Mouse (Mus musculus): ENCODE measurements around the gene Ubl3.
A peak's percentile ranks its signal among the peaks of the same experiment; 100 is the strongest.

The Ubl3 gene

DNA sequence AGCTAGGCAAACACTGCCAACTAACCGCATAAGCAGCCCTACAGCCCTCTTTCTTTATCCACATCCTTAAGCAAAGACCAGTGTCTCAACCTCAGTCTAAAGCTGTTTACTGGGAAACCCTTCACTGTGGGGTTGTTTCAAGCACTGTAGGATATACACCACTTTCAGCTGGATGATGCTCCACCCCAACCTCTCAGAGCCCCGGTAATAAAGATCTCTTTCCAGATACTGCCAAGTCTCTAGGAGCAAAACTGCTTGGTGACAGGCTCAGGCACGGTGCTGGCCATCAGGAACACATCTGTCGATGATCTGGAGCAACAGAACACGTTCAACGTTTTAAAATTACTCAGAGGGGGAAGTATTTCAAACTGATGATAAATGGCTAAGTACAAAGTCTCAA lies 25.0 kb downstream of the Ubl3 start:
- DNase-seq (ENCODE audit: low spot score): no peak

DNA sequence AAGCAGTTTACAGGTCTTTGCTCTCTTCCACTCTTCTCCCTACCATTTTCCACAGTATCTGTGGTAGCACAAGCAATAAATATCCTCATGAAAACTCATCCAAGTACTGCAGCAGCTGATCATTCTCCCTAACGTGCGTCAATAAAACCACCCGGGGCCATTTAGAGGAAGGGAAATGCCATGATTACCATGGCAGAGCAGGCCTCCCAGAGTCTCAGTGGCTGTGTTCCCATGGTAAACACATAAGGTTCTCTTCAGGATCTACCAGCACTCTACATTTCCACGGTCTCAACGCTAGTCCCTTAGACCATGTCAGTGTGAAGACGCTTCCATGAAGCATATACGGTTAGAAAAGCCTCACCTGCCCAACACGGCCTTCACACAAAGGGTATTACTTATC lies 26.0 kb downstream of the Ubl3 start:
- no peak for DNase-seq (ENCODE audit: low spot score)

DNA sequence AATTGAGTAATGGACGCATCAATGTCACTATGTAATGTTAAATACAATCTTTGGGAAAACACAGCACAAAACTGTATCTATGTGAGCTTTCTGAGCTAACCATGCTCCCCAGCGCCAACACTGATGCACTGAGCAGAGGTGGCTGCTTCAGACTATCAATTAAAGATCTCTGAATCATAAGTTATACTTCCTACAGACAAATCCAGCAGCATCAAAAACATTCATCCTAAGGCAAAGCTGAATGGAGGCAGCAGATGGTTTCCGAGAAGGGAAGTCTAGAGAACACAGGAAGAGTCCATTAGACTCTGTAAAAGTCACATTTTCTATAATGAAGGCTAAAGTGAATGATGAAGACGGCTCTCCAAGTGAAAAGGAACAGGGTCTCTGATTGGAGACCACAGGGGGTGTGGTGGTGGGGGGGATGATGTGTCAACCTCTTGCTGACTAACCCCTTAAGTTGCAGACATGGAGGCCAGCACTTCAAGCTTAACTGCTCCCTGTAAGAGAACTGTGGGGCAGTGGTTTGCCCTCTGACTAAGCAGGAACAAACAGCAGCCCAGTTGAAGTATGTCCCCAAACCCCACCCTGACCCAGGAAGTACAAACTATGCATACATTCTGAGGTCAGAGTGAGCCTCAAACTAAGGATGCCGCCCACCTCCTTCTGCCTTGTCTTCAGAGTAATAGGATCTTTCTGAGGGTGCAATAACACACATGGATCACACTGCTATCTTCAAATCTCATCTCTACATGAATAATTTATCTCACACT lies 29.2 kb downstream of the Ubl3 start:
- DNase-seq (ENCODE audit: low spot score): no peak

DNA sequence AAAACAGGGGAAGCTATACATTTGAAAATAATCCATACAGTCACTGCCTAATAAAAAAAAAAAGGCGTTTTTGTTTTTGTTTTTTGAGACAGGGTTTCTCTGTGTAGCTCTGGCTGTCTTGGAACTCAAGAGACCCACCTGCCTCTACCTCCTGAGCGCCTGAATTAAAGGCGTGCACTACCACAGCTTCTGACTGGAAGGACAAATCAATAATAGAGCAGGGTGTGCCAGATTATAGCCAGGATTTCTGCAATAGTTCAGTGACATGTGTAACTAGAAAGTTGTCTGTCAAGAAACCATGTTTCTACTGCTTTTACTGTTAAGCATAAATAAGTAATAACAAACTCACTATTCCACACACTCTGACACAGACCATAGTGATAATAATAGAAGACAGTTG lies 30.2 kb downstream of the Ubl3 start:
- no peak for DNase-seq (ENCODE audit: low spot score)

DNA sequence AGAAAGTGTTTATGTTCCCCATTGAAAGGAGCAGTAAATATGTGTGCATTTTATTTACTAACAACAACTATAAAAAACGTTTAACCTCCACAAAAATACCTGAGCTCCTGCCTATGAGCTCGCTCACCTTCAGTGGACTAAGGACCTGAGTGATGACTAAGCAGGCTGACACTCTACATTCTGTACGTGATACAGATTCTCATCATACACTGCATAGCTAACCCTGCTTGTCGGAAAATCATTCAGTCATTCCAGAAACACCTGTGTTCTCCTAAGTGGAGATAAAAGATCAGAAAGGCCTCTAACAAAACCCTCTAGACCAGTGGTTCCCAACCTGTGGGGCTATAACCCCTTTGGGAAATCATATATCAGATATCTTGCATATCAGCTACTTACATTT lies 35.1 kb downstream of the Ubl3 start:
- DNase-seq (ENCODE audit: low spot score): no peak

DNA sequence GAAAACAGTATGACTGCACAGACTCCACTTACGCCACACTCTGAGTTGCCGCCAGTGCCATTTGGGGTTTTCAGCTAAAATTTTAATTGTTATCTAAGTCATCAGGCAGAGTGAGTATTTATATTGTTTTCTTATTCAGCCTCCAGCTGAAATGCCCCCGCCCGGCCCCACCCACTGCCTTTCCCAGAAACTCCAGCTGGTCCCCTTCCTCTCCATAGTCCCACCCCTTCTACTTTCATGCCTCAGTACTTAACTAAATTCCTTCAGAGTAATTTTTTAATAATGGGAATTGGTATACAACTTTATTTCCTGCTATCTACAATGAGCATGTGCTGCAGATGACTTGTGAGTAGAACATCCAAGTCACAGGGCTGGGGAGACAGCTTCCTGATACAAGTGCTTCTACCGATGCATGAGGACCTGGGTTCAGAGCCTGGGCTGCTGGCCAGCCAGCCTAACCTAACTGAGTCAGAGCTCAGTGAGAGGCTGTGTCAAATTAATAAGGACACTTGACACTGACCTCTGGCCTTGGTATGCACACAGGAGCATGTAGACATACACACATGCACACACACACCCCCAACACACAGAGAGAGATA lies 40.4 kb downstream of the Ubl3 start:
- DNase-seq (ENCODE audit: low spot score): no peak

DNA sequence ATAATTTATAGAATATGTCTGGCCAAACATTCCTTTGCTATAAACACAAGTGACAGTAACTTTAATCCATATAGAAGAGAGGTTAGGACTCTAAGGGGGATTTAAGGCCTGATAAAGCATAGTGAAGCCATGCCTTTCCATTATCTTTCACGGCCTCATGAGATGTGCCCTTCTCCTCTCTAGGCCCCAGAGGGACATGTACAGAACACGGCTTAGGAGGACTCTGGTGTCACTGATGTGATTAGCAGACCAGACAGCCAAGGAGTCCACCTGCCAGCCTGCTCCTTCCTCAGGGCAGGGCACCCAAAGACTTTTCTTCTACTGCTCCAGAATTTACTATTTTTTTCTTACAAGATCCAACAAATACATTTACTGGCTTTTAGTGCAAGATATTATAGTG lies 42.3 kb downstream of the Ubl3 start:
- no peak for DNase-seq (ENCODE audit: low spot score)

DNA sequence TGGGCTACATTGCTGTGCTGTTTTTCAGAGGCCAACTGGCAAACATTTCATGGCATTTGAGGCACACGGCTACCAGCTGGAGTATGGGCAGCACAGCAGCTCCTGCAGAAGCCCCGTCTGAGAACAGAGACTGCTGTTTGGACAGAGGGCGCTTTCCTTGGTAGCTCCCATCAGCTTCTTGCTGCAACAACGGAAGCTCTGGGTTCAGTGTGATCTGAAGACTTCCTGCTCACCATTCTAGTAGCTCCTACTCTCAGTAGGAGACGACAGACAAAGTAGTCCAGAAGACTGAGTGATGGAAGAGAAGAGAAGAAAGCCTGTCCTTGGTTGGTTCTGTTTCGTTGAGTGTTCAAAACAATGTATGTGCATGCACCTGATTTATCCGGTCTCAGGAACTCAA lies 42.9 kb downstream of the Ubl3 start:
- no peak for DNase-seq (ENCODE audit: low spot score)

DNA sequence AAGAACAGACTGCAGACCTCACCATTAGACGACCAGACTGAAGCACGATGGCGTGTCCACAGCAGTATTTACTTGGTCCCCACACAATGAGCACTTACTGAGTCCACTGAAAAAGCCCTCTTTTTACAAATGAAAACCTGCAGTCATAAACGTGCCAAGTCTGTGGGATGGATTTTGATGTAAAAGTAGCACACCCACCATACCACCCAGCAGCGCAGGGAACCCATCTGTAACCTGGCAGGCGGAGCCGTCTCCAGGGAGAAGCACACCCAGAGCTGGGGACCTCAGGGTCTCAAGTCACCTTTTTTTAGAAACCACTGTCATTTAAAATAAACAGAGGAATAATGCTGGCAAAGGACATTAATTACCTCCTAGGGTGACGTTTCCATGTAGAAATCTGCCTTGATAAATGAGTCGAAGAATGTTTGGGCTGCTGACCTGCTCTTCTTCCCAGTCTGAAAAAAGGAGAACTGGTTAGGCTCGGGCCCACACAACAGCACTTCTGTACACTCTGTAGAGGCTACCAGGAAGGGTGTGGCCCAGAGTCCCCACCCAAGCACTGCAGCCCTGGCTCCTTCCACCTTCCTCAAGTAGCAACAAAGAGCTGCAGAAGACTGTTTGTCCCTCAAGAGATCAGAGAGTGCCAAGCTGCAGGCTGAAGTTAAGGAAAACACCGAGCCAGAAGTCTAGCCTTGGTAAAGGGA lies 43.5 kb downstream of the Ubl3 start:
- DNase-seq (ENCODE audit: low spot score): no peak

DNA sequence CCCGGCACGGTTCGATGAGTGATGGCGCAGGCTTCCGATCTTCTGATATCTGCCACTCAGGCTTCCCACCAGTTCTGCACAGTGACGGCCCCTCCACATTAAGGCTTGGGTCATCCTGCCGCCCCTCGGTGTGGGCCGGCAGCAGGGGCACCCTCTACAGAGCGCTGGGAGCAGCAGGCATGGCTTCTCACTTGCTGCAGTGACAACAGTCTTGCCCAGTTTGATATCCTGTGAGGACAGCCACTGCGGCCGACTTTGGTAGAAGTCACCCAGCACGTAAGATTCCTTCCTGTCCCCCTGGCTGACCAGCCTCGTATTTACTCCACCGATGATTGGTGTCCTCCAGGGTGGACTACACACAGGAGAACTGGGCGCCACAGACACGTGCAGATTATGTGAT lies 47.2 kb downstream of the Ubl3 start:
- no peak for DNase-seq (ENCODE audit: low spot score)

DNA sequence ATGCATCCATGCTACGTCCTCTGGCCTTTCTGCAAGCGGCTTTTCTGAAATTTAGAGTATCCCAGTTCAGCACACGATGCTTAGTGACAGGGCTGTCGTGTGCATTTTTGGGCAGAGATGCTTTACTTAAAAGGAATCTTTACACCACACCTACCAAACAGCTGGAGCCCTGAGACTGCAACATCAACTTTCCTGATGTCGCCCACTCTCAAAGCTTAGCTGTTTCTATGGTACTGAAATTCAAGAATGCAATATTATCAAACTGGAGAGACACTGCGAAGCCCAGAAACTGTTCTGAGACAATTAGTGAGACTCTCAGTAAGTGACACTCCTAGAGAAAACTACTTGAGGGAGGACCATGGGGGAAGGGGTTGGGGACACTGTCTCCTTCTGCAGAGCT lies 50.4 kb downstream of the Ubl3 start:
- no peak for DNase-seq (ENCODE audit: low spot score)

DNA sequence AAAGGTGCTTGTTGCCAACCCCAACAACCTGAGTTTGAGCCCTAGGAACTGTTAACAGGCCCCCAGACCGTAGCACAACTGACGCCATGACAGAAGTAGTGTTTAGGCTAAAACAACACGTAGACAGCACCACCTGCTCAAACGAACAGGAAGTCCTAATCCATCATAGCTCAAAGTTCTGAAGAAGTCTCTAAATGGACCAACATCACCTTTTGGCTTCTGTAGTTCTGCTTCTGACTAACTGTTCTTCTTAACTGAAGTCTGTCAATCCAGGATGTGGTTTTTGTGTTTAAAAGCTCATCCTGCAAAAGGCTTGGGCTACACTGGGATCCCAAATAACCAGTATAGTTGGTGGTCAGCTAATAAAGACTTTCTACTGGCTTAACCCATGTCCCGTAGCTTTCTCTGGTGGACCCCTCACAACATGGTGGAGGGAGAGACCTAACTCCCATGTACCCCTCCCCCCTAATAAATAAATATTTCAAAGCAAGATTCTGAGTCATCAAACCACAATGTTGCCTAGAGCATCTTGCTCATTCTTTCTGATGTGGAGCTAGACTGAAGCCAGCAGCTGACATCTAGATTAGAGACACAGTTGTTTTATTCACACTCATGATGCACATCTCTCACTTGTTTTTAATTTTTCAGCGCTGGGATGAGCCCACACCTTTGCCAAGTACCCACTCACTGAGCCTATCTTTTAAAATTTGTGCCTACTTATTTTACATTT lies 51.2 kb downstream of the Ubl3 start:
- DNase-seq (ENCODE audit: low spot score): no peak

DNA sequence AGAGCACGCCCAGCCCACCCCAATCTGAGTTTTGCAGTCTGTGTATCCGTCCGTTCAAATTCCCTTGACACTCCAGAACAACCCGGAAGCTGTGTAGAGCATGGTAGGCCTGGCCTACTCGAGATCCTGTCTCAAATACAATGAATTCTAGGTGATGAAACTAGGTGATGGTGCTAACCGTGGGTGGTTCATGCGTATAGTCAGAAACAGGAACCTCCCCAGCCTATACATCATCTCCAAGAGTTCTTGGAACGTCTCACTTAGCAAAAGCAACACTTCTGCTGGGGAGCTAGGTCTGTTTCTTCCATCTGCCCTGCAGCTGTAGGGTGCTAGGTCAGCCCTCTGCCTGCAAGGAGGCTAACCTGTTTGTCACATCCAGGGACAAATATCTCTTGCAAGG lies 52.1 kb downstream of the Ubl3 start:
- no peak for DNase-seq (ENCODE audit: low spot score)

DNA sequence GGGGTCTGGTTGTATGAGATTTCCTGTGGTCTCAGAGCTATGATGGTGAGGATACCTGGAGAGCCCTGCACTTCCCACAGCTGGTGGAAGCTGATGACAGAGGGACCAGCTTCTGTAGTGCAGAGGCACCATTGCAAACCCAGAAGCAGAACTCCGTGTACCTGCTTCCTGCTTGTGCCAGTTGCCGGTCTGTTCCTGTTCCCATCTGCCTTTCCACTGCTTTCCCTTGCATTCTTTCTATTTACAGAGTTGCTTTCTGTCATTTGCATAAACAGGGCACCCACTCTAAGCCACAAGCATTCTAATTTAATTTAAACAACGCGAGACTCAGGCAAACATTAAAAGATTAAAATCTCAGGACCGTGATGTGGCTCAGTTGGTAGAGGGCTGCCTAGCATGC lies 53.0 kb downstream of the Ubl3 start:
- no peak for DNase-seq (ENCODE audit: low spot score)

DNA sequence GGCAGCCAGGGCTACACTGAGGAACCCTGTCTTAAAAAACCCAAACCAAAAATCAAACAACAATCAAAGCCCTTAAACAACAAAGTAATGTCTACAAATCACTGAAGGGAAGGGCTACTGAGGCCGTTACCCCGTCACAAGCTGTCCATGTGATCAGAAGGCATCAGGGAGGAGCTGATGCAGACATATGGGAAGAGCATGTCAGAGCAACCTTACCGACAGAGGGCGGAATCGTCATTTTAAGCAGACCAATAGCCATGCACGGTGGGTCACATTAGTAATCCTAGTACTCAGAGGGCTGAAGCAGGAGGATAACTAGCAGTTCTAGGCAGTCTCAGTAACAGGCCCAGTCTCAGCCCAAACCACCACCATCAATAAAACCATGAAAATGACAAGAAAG lies 56.6 kb downstream of the Ubl3 start:
- DNase-seq (ENCODE audit: low spot score): no peak

DNA sequence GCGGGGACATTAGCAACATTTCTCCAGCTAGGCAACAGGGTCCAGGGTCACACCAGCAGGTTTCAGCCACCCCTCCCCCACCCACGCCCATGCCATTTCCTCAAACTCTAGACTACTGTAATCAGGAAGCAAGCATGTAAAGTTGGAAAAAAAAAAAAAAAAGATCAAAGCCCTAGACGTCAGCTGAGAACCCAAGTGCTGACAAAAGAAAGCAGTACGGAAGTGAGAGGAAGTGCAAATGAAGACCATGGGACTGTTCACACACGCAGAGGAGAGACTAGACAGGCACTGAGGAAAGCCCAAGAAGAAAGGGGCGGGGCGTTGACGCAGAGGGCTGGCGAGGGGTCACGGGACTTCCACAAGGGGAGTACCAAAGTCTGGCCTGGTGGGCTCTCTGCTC lies 57.4 kb downstream of the Ubl3 start:
- DNase-seq (ENCODE audit: low spot score): no peak

DNA sequence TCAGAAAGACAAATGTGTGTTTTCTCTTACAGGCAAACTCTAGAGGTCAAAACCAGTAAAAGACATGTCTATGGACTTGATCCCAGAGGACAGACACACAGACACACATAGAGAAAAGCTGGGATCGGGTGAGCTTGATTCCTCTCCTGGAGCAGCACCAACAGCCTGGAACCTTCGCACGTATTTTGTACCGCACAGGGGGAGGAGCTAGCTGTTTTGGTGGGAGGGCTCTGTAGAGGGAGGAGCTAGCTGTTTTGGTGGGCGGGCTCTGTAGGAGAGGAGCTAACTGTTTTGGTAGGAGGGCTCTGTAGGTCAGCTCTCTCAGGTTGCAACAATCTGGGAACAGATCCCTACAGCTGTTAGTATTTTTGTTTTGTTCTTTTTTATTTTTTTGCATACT lies 58.3 kb downstream of the Ubl3 start:
- DNase-seq (ENCODE audit: low spot score): no peak

DNA sequence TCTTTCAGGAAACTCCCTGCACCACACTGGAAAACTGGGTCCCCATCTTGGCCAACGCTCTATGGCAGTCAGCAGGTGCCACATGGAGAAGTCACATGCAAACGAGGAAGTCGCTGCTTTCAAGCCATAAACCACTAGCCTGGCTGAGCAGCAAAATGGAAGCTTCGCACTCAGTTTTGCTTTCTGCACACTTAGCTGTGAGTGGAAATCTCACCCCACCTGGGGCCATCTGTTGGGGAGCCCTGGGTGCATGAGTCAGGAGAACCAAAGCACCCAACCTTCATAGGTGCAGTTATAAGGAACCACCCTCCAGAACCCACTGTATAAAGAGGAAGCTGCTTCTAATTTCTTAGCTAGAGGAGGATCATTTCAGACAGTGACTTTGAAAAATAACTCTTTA lies 59.6 kb downstream of the Ubl3 start:
- no peak for DNase-seq (ENCODE audit: low spot score)

DNA sequence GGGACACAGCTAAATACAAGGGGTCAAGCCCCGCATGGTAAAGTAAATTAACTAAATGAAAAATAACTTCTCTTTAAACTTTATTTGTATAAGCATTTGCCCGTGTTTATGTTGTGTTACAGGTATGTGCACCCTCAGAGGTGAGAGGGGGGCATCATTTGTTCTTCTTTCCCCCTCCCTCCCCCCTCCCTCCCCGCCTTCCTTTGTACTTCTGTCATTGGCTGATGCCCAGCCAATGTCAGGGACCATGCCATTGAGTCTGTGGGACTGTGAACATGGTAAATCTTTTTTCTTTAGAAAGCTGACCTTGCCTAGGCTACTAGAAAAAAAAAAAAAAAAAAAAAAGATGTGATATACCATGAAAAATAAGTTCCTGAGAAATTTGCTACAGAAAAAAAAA lies 62.2 kb downstream of the Ubl3 start:
- no peak for DNase-seq (ENCODE audit: low spot score)

DNA sequence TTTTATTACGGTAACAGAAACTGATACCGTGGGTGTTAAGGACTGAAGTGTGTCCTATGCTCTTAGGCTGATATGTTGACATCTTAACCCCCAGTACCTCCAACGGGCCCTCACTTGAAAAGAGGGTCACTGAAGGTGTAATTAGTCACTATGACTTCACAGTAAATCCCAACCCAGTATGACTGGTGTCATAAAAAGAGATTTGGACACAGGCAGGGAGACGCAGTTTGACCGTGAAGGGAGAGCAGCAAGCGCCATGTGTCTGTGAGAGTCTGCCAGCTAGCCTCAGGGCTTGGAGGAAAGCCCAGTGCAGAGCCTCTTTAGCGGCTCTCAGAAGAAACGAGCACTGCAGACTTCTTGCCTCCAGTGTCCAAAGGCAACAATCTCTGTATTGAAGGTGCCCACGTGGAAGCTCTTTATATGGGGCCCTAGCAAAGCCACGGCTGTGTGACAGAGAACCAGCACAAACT lies 62.8 kb downstream of the Ubl3 start:
- DNase-seq (ENCODE audit: low spot score): peak; percentile 58

DNA sequence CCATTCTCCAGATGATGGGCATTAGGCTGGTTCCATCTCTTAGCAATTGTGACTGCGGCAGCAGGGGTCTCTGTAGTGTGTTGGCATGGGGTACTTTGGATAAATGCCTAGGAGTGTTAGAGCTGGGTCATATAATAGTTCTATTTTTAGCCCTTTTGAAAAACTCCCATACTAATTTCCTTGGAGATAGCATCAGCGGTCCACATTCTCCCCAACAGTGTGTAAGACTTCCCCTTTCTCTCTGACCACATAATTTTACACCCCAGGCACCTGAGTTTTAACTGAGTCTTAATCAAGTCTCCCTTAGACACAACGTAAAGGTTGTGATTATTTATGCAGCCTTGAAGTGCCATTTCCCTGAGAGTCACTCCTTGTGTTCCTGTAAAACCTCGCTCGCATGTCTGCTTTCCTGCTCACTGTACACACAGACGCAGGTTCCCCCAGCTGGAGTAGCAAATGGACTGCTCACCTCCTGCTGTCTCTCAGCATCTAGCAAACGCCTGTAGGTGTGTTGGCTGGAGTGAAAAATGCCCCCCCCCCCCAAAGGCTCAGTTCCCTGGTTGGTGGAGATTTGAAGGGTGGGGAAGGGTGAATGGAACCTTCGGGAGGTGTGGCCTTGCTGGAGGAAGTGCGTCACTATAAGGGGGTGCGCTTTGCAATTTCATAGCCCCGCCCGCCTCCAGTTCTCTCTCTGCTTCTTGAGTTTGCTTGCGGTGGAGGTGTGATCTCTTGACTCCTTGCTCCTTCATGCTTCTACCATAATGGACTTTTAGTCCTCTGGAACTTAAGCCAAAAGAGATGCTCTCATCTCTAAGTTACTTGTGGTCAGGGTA lies 63.5 kb downstream of the Ubl3 start:
- DNase-seq (ENCODE audit: low spot score): no peak

DNA sequence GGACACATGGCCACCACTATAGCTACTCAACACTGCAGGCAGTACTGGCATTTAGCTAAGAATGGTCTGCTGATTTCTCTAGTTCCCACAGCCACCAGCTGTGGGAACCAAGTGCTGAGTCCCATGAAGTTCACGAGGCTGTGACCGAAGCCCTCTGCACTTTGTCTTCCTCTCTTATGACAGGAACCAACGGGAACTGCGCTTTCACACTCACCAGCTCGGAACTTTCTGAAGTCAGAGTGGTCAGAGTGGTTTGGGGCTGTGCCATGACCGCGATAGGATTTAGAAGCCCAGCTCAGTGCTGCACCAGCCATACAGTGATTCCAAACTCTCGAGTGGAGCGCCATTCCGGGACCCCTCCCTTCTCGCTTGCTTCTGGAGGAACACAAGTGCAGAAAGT lies 66.4 kb downstream of the Ubl3 start:
- no peak for DNase-seq (ENCODE audit: low spot score)

All from testis, postnatal 10 days (tissue).